Mouse (Mus musculus) frontal cortex, postnatal 10 days (tissue): ENCODE data around the gene Nav2.

Source experiments
- DNase-seq, 2 experiments: peaks; one replicate each; pipeline ENCODE4 v3.0.0; 2022; ENCODE audit warnings: low spot score in 2 of 2, mixed read lengths in 1 of 2

The Nav2 gene

DNA sequence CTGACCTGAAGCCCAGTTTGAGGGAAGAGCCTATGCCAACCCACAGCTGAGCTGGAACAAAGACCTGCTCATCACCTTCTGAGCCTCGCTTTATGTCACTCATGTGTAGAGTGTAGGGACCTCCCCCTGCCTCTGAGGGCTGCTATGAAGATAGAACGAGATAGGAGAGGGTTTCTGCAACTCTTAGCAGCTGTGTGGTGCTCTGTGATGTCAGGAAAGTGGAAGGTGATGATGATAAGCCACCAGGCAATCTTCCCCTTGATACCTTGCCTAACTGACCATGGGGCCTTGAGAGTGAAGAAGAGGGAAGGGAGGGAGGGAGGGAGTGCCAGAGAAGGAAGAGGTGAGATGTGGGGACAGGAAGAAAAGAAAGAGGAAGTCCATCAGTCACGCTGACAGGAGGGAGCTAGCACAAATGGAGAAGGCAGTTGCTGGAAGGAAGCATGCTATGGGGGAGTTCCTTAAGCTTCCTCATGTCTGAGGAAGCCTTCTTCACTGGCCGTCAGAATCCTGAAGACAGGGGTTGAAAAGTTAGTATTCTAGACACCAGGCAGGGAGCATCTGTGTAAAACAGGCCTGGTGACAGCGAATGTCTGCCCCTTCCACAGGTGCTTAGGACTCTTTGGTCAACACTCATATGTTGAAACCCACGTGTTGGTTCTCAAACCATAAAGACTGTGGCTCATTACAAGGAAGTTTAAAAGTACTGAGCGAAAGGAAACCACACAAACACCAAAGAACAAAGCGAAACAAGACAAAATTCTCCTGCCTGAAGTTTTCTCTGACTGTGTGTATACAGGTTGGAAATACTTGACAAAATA, at the start of gene Nav2:
TSS of gene Nav2 (plus strand) at position 196 of the 821 bp plus-strand sequence.
- DNase-seq, result no peak

DNA sequence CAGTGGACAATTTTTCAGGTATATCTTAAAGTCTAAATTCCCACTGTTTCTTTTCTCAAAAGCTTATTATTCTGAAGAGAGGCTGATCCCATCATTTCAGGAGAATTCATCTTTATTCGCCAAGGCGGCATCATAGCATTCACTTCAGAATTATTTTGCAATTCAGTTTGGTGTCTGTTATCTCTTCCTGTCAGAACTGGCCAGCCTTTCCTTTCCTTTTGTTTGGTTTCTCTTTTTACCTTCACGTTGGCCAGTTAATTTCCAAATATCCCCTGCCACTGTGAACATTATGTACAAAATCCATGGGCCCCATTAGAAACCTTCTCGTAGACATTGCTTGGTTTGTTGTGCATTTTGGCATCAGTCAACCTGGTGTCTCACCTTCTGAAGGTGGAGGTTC, 49.2 kb upstream of the Nav2 start:
- no peak for DNase-seq

DNA sequence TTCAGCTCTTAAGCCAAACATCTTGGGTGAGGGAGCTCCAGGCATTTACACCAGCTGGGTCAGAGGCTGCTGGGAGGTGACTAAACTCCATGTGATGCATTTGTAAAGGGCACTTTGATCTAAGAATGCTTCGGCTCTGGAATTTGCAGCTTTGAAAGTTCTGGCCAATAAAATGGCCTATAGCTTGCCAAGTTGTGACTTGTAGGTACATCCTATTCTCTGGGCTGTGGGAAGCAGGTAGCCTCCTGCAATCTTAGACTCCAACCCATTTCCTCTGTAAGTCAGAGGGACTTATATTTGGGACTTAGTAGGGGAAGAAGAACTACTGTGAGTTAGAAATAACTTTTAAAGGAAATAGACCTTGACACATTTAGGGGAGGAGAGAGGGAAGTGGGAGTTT, 47.6 kb upstream of the Nav2 start:
- no peak for DNase-seq

DNA sequence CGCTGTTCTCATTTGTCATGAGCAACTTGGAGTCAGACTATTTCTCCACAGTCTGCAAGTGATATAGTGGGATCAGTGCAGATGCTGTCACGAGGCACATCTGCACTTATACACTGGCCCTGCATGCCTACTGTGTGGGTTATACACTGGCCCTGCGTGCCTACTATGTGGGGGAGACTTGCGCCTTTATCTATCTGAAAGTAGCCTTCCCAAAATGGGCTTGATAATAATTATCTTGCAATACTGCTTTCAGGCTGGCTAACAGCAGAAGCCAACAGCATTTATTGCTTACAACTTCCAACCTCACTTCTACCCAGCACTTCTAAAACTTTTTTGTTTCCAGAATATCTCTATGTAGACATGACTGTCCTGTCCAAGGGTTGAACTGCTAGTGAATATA, 46.7 kb upstream of the Nav2 start:
- no peak for DNase-seq

DNA sequence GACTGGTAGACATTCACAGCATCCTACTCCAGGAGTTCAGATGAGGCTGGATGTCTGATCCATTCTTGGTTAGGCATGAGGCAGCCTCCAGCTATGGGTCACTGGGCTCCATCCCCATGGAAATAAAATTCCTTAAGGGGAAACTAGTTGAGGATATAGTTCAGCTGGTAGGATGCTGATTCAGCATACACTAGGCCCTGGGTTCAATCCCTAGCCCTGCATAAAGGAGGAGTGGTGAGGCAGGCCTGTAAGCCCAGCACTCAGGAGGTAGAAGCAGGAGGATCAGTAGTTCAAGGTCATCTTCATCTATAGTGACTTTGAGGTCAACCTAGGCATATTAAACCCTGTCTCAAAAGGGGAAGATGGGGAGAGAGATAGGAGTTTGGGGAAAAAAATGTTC, 44.3 kb upstream of the Nav2 start:
- no peak for DNase-seq

DNA sequence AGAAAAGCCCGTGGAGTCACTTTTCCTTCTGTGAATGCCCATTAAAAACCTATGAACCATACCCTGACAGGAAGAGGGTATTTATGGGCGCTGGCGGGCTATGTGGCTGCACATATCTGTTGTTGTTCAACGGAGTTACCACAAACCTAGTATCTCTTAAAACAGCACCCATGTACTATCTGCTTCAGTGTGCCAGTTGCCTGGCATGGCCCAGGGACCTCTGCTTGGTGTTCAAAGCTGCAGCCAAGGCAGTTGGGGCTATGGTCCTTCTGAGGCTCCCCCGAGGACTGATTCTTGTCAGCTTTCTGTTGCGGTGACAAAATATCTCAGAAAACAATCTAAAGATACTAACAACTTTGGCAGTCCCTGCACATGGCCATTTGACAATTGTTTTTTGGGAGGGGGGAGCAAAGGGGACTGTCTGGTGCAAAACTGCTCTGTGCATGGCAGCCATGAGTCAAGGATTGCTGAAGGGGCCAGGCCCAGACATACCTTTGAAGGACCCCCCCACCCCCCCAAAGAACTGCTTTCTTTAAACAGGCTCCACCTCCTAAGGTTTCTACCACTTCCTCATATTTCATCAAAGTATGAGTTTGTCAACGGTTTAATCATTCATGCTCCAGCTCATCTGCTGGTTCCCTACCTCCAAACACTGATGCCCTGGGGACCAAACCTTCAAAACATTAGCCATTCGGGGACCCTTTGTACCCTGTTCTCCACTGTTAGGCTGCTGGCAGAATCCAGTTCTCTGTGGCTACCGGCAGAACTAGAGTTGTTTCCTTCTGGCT, 43.7 kb upstream of the Nav2 start:
- no peak for DNase-seq

DNA sequence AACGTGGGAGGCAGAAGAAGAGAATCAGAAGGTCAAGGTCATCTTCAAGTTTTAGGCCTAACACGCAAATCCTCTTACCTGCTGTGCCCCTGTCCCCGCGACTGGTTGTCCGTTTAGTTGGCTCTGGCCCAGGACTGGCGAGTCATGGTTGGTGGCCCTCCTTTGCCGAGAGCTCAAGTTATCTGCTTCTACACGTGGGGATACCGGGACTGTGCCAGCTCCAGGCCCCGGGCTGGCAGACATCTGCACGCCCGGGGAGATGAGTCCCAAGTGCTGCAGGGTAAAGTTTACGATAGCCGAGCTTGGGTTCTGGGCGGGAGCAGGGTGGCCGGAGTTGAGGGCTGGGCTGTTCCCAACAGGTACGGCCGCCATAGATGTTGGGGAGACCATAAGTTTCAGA, 40.9 kb upstream of the Nav2 start:
- no peak for DNase-seq

DNA sequence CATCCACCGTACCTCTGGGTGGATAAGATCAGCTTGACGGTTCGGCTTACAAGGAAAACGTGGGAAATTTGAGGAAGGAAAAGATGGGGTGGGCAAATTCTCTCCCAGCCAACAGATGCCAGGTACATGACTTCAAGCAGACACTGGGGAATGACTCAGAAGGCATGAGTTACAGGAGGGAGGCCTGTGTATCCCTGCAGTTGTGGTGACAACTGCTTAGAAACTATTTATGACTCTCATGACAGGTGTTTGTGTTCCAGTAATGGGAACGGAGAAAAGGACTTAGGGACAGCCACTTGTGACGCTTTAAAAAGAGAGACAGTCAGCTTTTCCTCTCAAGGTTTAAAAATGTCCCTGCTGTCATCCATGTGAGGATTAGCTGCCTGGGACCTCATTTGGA, 38.4 kb upstream of the Nav2 start:
- no peak for DNase-seq

DNA sequence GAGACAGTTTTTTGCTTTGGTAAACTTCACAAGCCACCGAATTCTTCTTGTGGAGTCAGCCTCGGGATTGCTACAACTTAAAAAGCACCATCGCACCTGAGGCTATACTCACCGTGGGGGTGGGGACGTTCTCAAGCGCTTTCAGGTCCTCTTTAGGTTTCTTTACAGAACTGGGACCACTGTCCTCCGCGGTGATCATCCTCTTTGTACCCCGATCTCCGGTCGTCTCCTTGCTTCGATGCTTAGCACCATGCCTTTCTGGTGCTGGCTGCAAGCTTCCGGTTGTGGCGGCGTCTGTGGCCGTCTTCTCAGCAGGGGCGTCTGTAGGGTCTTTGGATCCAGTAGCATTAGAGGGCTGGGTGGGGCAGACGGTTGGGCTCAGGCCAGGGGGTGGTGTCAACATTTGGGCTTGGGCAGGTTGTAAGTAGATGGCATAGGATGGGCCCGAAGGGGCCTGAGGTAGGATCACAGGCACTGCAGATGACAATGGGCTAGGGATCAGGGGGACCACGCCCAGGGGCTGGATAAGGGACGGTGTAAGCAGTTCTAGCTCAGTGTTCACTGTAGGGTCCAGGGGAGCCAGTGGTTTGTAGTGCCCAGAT, 37.8 kb upstream of the Nav2 start:
- no peak for DNase-seq

DNA sequence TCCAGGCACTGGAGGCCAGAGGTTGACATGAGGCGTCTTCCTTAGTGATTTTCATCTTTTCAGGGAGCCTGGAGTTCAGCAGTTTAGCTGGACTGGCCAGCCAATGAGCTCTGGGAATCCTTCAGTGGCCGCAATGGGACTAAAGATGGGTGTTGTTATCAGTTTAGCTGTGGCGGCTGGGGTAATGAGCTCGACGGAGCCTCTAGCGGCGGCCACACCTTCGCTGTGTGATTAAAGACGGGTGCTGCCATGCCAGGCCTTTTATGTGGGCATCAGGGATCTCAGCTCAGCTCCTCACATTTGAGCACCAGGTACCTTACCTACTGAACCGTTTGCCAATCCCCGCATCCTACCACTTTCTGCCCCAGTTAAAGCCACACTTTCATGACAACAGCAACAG, 37.2 kb upstream of the Nav2 start:
- DNase-seq, result no peak

DNA sequence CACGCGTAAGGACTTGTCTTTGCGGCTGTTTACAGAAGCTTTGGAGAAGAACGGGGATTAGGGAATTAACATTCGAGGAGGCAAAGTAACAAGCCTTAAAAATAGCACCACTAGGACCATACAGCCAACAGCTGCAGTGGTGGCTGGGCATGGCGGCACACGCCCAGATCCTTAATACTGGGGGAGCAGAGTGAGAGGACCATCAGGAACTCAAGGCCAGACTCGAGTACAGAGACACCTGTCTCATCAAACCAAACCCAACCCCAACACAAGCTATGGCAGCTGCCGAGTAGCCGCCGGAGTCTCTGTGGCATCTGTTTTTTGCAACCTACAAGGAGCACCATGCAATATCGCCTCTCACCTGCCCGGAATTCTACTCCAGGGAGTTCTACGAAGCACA, 33.4 kb upstream of the Nav2 start:
- no peak for DNase-seq

DNA sequence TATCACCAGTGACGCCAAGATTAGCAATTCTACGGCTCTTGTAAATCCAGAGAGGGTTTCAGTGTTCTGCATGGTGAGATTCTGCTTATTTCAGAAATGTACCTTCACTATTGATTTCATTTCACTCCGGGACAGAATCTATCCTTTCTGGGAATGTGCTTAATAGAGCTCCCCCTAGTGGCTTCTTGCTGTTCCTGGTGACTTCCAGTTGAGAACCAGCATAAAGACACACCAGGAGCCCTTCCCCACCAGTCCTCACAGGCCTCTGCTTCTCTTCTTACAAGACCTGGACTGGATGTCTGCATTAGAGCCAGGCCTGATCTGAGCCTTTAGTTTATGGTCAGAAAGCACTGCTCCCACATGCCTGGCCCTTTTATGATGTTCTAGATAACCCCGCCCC, 32.0 kb upstream of the Nav2 start:
- peak in 1 of 2 experiments; percentile 30 for DNase-seq

DNA sequence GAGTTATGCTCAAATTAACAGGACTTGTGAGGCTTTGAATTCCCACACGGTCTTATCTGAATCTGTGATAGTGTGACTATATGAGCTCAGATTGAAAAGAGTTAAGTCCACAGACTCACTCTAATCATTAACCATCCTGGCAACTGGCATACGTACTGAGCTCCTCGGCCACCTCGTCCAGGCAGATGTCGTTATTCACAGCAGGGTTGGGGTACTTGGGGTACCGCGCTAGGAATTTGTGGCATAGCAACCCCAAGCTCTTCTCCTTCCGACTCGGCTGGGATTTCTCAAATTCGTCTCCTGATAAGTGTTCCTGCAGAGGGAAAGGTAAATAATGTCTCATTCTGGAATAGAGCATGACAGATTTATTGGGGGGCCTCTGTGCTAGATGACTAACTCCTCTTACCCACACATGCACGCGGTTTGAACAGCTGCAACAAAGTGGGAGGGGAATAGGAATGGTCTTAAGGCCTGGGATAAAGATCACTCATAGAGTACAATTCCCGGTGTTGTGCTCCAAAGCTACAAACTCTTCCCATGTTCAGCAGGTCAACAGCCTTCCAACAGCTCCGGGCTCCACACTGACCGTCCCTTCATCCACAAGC, 30.6 kb upstream of the Nav2 start:
- DNase-seq, result no peak

DNA sequence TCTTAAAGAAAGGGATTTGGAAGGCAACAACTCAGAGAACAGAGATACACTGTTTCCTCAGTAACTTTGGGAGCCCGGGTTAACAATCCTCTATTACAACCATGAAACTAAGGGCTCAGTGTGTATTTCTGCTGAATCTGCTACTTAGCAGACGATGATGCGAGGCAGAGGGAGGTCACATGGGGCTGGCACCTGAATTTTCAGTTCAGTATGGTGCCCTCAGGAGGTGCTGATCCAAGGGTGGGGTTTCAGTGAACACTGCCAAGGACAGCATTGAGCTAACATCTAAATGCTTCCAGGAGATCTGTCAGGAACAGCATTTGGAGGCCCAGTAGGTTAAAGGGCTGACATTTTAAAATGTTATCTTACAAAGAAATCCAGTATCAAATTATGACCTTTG, 28.9 kb upstream of the Nav2 start:
- no peak for DNase-seq

DNA sequence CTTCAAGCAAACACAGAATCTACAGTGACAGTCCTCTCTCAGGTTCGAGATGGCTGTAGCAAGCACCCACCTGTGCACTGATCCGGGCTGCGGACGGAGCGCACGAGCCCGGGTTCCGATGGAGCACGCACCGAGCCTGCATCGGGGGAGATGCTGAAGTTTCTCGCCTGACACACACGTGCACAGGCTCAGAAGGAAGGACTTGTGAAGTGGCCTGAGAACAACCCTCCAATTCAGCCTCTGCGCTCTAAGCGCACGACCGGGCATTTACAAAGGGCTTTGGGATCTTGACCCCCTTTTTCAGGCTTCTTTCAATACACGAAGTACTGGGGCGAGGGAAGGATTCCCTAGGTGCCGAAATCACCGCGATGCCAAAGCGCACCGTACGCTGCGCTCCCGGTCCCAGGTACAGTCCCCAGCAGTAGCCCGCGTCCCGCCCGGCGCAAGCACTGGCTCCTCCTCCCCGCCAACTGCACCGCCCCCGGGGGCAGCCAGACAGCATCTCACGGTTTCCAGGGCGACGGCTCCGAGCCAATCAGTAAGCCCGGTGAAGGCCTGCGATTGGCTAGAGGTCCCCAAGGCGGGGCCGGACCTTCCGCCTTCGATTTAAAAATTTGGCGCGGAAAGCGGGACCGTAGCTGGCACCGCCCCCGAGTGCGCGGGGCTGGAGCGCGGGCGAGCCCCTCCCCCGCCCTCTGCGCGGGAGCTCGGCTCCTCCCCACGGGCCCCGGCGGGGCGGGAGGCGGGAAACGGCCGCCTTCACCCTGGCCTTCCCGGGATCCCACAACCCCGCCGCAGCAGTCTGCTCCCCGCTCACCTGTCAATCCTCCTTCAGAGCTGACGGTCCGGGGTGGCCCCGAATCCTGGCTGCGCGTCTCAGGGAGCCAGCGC, 27.7 kb upstream of the Nav2 start:
- DNase-seq, result peak; percentile 95 to 96

DNA sequence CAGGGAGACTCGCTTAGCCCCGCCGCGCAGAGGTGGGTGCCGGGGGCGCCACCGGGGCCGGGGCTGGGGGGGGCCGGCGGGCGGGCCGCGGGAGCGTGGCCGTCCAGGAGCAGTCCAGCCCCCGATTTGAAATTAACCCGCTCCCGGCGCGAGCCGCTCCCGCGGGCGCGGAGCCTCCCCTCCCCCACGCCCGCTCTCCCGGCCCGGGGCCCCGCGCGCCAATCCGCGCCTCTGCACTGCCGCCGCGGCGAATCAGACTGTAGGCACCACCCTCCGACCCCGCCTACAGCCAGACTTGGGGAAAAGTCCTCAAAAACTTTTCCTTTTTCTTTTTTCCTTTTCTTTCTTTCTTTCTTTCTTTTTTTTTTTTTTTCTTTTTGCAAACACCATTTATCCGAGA, 27.0 kb upstream of the Nav2 start, which contains the start of gene E2f8:
TSS of gene E2f8 (minus strand) at position 111 of the 400 bp plus-strand sequence.
- peak; percentile 38 to 52 for DNase-seq

DNA sequence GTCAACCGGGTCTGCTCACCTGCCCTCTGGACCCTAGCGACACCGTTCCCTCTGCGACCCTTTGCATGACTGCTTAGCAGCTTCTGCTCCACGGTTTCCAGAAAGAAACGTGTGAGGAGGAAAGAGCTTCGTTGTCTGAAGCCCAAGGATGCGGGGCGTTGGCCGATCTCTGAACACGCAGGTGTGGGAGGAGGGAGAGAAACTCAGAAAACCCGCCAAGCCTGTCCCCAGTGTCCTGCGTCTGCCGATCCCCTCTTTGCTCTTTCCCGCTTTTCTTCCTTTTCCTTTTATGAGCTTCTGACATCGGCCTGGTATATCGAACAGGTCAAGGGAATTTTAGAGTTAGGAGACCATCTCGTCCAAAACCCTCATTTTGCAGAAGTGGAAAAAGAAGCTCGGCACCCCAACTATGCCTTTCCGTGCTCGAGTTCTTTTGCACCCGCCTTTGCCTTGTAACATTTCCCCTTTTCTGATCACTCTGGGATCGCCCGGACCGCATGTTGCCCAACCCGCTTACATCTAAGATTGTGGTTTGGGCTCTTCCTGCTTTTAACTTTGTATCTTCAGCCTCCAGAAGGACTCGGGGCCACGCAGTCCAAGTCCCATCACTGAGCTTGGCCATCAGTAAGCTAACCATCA, 26.4 kb upstream of the Nav2 start:
- no peak for DNase-seq

DNA sequence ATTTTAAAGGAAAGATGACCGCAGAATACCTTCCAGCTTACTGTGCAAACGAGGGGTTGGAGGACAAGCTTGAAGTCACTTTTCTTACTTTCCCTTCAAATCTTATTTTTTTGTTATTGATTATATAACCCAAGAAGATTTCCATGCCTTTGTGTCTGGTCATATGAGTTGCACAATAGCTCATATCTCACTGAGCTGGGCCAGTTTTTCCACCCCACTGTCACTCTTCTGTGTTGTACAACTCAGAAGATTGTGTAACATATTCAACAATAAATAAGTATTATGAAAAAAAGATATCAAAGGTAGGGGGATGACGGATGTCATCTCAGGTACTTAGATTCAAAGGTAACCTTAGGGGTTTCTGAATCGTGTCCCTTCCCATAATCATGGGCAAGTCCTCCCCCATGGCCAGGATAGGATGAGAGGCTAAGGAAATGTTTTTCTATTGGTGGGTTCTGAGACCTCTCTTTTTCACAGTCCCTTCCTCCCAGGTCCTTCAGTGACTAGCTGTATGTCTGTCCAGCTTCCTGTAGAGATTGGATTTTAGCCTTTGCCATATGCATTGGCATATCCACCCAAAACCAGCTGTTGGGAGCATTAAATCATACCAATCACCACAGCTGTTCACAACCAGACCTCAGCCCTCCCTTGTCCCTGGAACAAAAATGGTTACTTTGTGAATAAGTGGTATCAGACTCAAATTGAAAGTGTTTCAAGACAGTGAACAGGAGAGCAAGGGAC, 24.8 kb upstream of the Nav2 start:
- no peak for DNase-seq

DNA sequence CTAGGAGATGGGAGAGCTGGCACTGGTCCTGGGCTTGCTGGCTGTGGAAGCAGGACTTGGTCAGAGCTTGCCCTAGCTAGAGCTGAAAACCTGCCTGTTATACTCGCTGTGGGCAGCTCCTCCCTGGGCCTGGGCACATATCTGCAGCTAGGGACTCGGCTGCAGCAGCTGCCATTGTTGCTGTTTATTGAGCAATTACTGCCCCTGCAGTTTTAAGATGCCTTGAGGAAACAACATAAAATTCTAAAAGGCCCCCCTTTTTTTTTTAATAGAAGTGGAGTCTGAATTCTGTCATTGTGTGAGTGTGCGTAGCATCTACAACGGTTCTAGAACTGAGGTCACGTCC, 24.3 kb upstream of the Nav2 start:
- no peak for DNase-seq

DNA sequence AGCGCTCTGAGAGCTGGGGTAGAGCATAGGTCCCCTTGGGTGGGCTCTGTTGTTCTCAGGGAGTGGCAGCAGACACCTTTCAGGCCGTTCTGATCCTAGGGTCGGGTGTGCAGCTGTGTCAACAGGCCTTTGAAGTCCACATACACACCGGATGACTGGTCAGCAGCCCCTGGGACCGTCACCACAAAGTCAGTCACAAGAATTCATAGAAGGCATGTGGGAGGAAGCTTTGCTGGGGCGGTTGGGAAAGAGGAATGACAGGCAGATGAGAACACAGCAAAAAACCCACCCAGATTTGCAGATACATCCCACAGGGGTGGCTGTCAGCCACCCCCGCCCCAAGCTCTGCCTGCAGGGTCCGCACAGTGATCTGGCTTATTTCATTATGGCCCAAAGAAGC, 20.5 kb upstream of the Nav2 start:
- DNase-seq, result no peak
